In the genomic region with DNA sequence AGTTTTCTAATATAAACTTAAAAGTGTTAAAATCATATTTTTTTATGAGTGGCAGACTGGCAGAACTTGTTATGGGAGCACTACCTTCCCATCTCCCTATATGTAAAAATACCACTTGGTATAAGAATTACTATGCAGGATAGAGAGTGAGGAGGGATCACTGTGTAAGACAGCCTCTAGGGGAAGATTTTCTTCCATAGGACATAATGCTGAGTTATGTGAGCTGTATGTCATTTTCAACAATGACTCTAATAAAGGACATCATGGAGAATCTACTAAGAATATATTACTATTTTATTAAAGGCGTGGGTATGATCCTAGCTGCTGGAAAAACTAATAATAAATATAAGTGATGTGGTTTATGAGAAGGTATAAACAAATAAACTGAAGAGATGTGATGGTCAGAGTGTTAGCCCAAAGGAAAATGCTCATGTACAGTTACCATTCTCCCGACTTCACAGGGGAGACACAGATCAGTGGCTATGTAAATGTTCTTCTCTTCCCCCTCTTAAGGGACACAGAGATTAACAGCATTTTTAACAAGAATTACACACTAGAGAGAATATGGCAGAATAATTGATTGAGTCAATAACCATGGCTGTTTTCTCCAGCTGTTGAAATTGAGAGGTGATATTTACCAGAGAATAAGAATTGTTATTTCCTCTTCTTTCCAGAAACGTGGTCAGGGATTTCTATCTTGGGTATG, we compare ENCODE assay signal across 23 mouse cellular contexts.
DNase-seq lines count a peak whose midpoint lies in the region; ATAC-seq and TF ChIP-seq lines count a peak whose summit lies in the region.
"Had no signal": no experiment of that assay in that cellular context is flagged by ENCODE, and none has a peak within 500 bp of the region (broad histone marks: within the 10 kb centered on the region; RNA-seq: fewer than 3 reads in every experiment).

No protein-coding gene starts in this region.

- no peak for DNase-seq in hindbrain, postnatal 0 days (ENCODE audit: low spot score)
- DNase-seq: adrenal gland, adult 8-10 months; adrenal gland, postnatal 14 days; adrenal gland, postnatal 36 days; B cell, adult 2 months; cerebellum, adult 11-12 months; cerebellum, adult 2 months; cerebellum, adult 9-10 months; cerebellum, postnatal 10 days; cerebellum, postnatal 25 days had no signal

- no peak overlapping the region for H3K4me2 ChIP-seq in hindbrain, embryonic 13.5 days
- H3K4me2 ChIP-seq in hindbrain, postnatal 0 days (ENCODE audit: low read depth, low read length) = no peak overlapping the region
- no peak overlapping the region for H3K4me2 ChIP-seq in neural tube, embryonic 12.5 days (replicated peaks)
- H3K4me2 ChIP-seq in neural tube, embryonic 15.5 days = no peak overlapping the region
- no peak overlapping the region for H3K4me2 ChIP-seq in neural tube, embryonic 14.5 days (ENCODE audit: low read depth, low read length)
- H3K4me2 ChIP-seq: embryonic facial prominence, embryonic 12.5 days; forebrain, embryonic 13.5 days; forebrain, embryonic 15.5 days had no signal

- no peaks in the 10 kb centered on the region for H3K36me3 ChIP-seq in hindbrain, embryonic 13.5 days
- H3K36me3 ChIP-seq in hindbrain, postnatal 0 days (ENCODE audit: insufficient read depth, low read length) = no peaks in the 10 kb centered on the region
- no peaks in the 10 kb centered on the region for H3K36me3 ChIP-seq in neural tube, embryonic 12.5 days
- no peaks in the 10 kb centered on the region for H3K36me3 ChIP-seq in neural tube, embryonic 15.5 days
- H3K36me3 ChIP-seq in neural tube, embryonic 14.5 days (ENCODE audit: control insufficient read depth, insufficient read depth, low read length) = no peaks in the 10 kb centered on the region
- H3K36me3 ChIP-seq: embryonic facial prominence, embryonic 10.5 days; embryonic facial prominence, embryonic 12.5 days; forebrain, embryonic 15.5 days; G1E had no signal

- no peaks in the 10 kb centered on the region for H3K9me3 ChIP-seq in hindbrain, embryonic 13.5 days
- H3K9me3 ChIP-seq in hindbrain, postnatal 0 days (ENCODE audit: low read length) = no peaks in the 10 kb centered on the region
- H3K9me3 ChIP-seq in neural tube, embryonic 12.5 days = no peaks in the 10 kb centered on the region
- H3K9me3 ChIP-seq in neural tube, embryonic 15.5 days (replicated peaks) = no peaks in the 10 kb centered on the region
- H3K9me3 ChIP-seq in neural tube, embryonic 14.5 days (ENCODE audit: control insufficient read depth, low read length) = no peaks in the 10 kb centered on the region
- H3K9me3 ChIP-seq: embryonic facial prominence, embryonic 10.5 days; embryonic facial prominence, embryonic 12.5 days; forebrain, embryonic 13.5 days; forebrain, embryonic 15.5 days had no signal

- WGBS in hindbrain, embryonic 13.5 days = 56% methylated on average over 3 of the region's 3 CpGs
- WGBS in hindbrain, postnatal 0 days = 53% methylated on average over 3 of the region's 3 CpGs
- WGBS in neural tube, embryonic 12.5 days = 67% methylated on average over 3 of the region's 3 CpGs
- WGBS in neural tube, embryonic 15.5 days = 35% methylated on average over 3 of the region's 3 CpGs
- 43% methylated on average over 3 of the region's 3 CpGs for WGBS in neural tube, embryonic 14.5 days

- no peak overlapping the region for H3K9ac ChIP-seq in hindbrain, embryonic 13.5 days
- no peak overlapping the region for H3K9ac ChIP-seq in hindbrain, postnatal 0 days (replicated peaks; ENCODE audit: low read length)
- no peak overlapping the region for H3K9ac ChIP-seq in neural tube, embryonic 12.5 days
- H3K9ac ChIP-seq in neural tube, embryonic 15.5 days (replicated peaks) = no peak overlapping the region
- no peak overlapping the region for H3K9ac ChIP-seq in neural tube, embryonic 14.5 days (replicated peaks; ENCODE audit: low read depth, low read length)
- H3K9ac ChIP-seq: embryonic facial prominence, embryonic 12.5 days; forebrain, embryonic 13.5 days; forebrain, embryonic 15.5 days had no signal

- no peak overlapping the region for H3K27ac ChIP-seq in hindbrain, embryonic 13.5 days
- no peak overlapping the region for H3K27ac ChIP-seq in hindbrain, postnatal 0 days
- no peak overlapping the region for H3K27ac ChIP-seq in neural tube, embryonic 12.5 days
- H3K27ac ChIP-seq in neural tube, embryonic 15.5 days (replicated peaks) = no peak overlapping the region
- no peak overlapping the region for H3K27ac ChIP-seq in neural tube, embryonic 14.5 days (ENCODE audit: low read depth, low read length)
- H3K27ac ChIP-seq: embryonic facial prominence, embryonic 10.5 days; embryonic facial prominence, embryonic 12.5 days; forebrain, embryonic 13.5 days; forebrain, embryonic 15.5 days had no signal

- TF ChIP-seq CTCF in hindbrain, postnatal 0 days (IDR thresholded peaks at IDR 0.05; ENCODE audit: low read depth) = no peak

- no peaks in the 10 kb centered on the region for H3K27me3 ChIP-seq in hindbrain, embryonic 13.5 days
- no peaks in the 10 kb centered on the region for H3K27me3 ChIP-seq in hindbrain, postnatal 0 days (ENCODE audit: insufficient read depth, low read length)
- no peaks in the 10 kb centered on the region for H3K27me3 ChIP-seq in neural tube, embryonic 12.5 days (replicated peaks)
- H3K27me3 ChIP-seq in neural tube, embryonic 15.5 days (replicated peaks) = no peaks in the 10 kb centered on the region
- no peaks in the 10 kb centered on the region for H3K27me3 ChIP-seq in neural tube, embryonic 14.5 days (ENCODE audit: control insufficient read depth, insufficient read depth, low read length)
- H3K27me3 ChIP-seq: CH12.LX; embryonic facial prominence, embryonic 12.5 days; forebrain, embryonic 13.5 days; forebrain, embryonic 15.5 days; Patski had no signal

- H3K4me1 ChIP-seq in hindbrain, embryonic 13.5 days (replicated peaks) = no peaks in the 10 kb centered on the region
- H3K4me1 ChIP-seq in hindbrain, postnatal 0 days (ENCODE audit: insufficient read depth, low read length) = no peaks in the 10 kb centered on the region
- no peaks in the 10 kb centered on the region for H3K4me1 ChIP-seq in neural tube, embryonic 12.5 days
- no peaks in the 10 kb centered on the region for H3K4me1 ChIP-seq in neural tube, embryonic 15.5 days
- no peaks in the 10 kb centered on the region for H3K4me1 ChIP-seq in neural tube, embryonic 14.5 days (ENCODE audit: control insufficient read depth, insufficient read depth, low read length)
- H3K4me1 ChIP-seq: embryonic facial prominence, embryonic 10.5 days; embryonic facial prominence, embryonic 12.5 days; forebrain, embryonic 13.5 days; forebrain, embryonic 15.5 days had no signal

- ATAC-seq in hindbrain, embryonic 13.5 days (ENCODE audit: low FRiP score) = peak; percentile 39; the same call in 1 of the 2 replicates
- no peak for ATAC-seq in hindbrain, postnatal 0 days
- ATAC-seq in neural tube, embryonic 12.5 days (ENCODE audit: low FRiP score, low read depth) = 0 out of 2 replicates have a peak, but pooled peaks have one; percentile 41
- no peak for ATAC-seq in neural tube, embryonic 15.5 days (ENCODE audit: low FRiP score)
- ATAC-seq in neural tube, embryonic 14.5 days (ENCODE audit: low read depth) = peak; percentile 72
- ATAC-seq: activated CD4-positive, CD25-positive, alpha-beta regulatory T cell, adult 4 months; CD4-positive, CD25-positive, alpha-beta regulatory T cell, adult 4 months; forebrain, embryonic 13.5 days; forebrain, embryonic 15.5 days; Patski had no signal

- H3K4me3 ChIP-seq in hindbrain, embryonic 13.5 days = no peak overlapping the region
- no peak overlapping the region for H3K4me3 ChIP-seq in hindbrain, postnatal 0 days (ENCODE audit: low read length)
- H3K4me3 ChIP-seq in neural tube, embryonic 12.5 days = no peak overlapping the region
- no peak overlapping the region for H3K4me3 ChIP-seq in neural tube, embryonic 15.5 days (replicated peaks)
- H3K4me3 ChIP-seq in neural tube, embryonic 14.5 days (ENCODE audit: low read depth, low read length) = no peak overlapping the region
- H3K4me3 ChIP-seq: embryonic facial prominence, embryonic 10.5 days; embryonic facial prominence, embryonic 12.5 days; forebrain, embryonic 13.5 days; forebrain, embryonic 15.5 days had no signal

Comparison
In these comparisons a context has a peak if more than half of its experiments do, and no peak if none do; other contexts are left out.
1. ATAC-seq: peak in hindbrain, embryonic 13.5 days (single experiment), neural tube, embryonic 12.5 days (single experiment) and neural tube, embryonic 14.5 days (single experiment); none in hindbrain, postnatal 0 days (single experiment) and neural tube, embryonic 15.5 days (single experiment).